Mouse (Mus musculus) spleen, adult 2 months (tissue): ENCODE measurements at regions not wholly inside any gene's neighbourhood (a gene's known extent, or its start where the extent isn't known, plus 50 kb on each side); places are given as distances from the start of the nearest gene placed in this dataset.

Source experiments
- CTCF ChIP-seq: fragments of 200-500 bp; IDR thresholded peaks from 2 replicates; pipeline ENCODE4 v1.5.1; 2011; ENCODE audit warnings: mild to moderate bottlenecking, inconsistent platforms; ENCODE audit not compliant: insufficient read depth, insufficient read length, insufficient replicate concordance; ENCODE audit errors: extremely low read depth
- POLR2A ChIP-seq: fragments of 200-500 bp; IDR thresholded peaks from 2 replicates; pipeline ENCODE4 v1.6.1; 2011; ENCODE audit warnings: low read depth, low read length, inconsistent platforms

GRCm38 (mm10) chr9:97172075-97172474 lies 61.1 kb upstream of the Slc25a36 start:
- TF ChIP-seq CTCF (no peak), POLR2A (no peak)
